Mouse (Mus musculus): ENCODE data around the gene Ankrd22. TPM values are rescaled to one million over a fixed set of nuclear protein-coding genes. Genes with fewer than 3 reads are reported as not detected.

Gene Ankrd22
- polyA plus RNA-seq (2017; shearing (Covaris generic)): not detected

DNA sequence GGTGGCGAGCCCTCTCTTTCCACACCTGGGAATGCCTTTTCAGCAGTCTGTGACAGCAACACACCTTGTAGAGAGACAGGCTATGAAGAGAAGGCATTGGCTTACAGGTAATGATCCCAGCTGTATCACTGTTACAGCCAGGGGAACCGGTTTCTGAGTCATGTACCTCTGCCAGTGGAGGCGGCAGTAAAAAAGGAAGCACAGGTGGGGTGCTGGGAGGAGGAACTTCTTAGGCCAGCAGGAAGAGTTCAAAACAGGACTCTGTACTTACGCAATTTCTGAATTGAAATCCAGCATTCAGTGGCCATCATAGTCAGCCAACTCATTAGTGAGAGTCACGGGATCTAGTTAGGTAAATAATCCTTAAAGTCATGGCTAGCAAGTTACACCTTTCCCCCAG lies at the start of gene Ankrd22:
Gene Ankrd22, minus strand, starts transcription at position 163 of the 400 bp plus-strand sequence.

DNA sequence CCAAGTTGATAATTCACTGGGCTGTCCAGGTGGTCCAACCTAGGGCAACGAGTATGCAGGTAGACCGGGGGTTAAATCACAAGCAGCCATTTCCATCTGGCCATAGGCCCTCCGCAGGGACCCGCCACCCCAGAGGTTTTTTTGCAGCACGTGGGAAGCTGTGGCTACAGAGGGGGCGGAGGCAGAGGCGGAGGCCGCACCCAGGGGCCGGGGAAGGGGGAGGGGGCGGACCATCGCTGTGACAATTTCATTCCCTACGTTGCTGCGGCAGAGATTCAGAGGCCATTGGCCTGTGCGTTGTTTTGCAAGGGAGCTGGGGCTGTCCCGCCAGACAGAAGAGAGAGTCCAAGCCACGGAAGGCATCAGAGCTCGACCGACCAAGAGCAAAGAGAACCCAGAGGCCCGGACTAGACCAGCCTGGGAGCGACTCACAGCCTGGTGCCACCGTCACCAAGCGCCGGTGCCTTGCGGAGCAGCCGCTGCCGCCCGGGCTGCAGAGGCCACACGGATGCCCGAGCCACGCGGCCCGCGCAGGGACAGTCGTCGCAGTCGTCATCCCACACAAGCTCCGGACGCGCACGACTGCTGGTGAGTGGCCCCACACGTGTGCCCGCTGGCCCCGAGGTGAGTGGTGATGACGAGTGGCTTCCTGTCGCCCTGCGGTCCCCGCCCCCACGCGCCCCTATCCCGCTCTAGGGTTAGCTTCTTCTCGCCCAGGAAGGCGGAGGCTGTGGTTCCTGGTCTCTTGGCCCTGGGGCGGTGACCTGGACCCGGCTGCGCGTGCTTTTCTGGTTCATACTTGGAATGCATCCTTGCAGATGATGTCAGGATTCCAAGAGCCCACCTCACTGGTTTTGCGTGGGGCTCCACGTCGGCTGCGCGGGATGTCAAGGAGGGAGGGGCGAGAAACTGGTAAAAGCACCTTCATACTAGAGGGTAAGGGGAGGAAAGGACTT lies 26.4 kb upstream of the Ankrd22 start, which contains the start of gene Stambpl1:
Gene Stambpl1, plus strand, starts transcription at position 222 of the 956 bp plus-strand sequence.

DNA sequence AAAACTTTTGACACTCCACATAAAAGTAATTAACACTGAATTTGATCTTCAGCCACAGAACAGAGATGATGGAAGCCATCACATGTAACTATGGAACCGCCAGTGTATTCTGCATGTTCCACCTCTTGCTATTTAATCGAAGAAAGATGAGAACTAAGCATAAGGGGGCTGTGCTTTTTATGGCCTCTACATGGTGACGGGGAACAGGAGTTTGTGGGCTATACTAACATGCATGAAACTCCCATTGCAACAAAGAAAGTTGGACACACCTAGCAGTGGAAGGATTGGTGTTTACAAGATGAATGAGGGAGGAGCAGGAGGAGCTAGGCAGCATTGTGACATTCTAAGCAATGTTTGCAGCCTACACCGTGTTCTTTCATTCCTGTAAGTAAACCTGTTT lies 65.2 kb downstream of the Ankrd22 start, which contains the start of gene Lipm:
Gene Lipm, plus strand, starts transcription at position 301 of the 400 bp plus-strand sequence.

Other genes starting within 250 kb of the Ankrd22 start
- gene Lipf, start 204.9 kb downstream of the Ankrd22 start, polyA plus RNA-seq (2017; shearing (Covaris generic)): not detected
- gene Lipk, start 157.8 kb downstream of the Ankrd22 start, polyA plus RNA-seq (2017; shearing (Covaris generic)): not detected
- not detected for gene Lipn, start 98.7 kb downstream of the Ankrd22 start, polyA plus RNA-seq (2017; shearing (Covaris generic))
- gene Lipm, start 65.1 kb downstream of the Ankrd22 start, polyA plus RNA-seq (2017; shearing (Covaris generic)): 0.06 TPM
- gene Stambpl1, start 26.2 kb upstream of the Ankrd22 start, polyA plus RNA-seq (2017; shearing (Covaris generic)): 132 TPM
- gene Acta2, start 89.5 kb upstream of the Ankrd22 start, polyA plus RNA-seq (2017; shearing (Covaris generic)): not detected
- 97.2 TPM for gene Fas, start 124.6 kb upstream of the Ankrd22 start, polyA plus RNA-seq (2017; shearing (Covaris generic))